Mouse (Mus musculus): ENCODE measurements around the gene Xcr1. TPM values are rescaled to one million over a fixed set of nuclear protein-coding genes. Genes with fewer than 3 reads are reported as not detected.

Gene Xcr1
- polyA plus RNA-seq, 1 experiment from 2014 or later = not detected

DNA sequence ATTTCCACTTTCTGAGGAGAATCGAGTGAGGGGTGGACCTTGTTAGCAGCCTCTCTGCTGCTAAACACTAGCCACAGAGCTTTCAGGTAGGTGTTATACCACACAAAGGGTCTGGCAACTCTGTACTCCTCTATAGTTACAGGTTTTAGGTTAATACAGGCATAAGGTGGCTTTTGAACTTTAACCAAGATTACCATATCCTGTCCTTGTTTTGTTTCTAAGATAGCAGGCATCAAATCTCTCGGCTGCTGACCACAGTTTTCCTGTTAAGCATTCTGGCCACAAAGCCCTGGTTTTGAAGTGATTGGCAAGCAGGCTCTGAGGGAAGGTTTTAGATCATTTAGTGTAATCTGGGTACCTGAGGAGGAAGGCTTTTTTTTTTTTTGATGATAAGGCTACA lies 47.5 kb downstream of the Xcr1 start:
- peaks cover 9% of the 10 kb centered on the region for H3K4me1 ChIP-seq
- no peaks in the 10 kb centered on the region for H3K9me3 ChIP-seq
- WGBS = 41% methylated on average over 2 of the region's 2 CpGs
- H3K27me3 ChIP-seq (replicated peaks) = no peaks in the 10 kb centered on the region
- H3K27ac ChIP-seq (replicated peaks) = no peak overlapping the region
- H3K36me3 ChIP-seq = peaks cover 96% of the 10 kb centered on the region
- no peak overlapping the region for H3K4me2 ChIP-seq
- no peak overlapping the region for H3K4me3 ChIP-seq
- H3K9ac ChIP-seq = no peak overlapping the region
- no peak for ATAC-seq (ENCODE audit: extremely low read depth, insufficient number of reproducible peaks, low FRiP score, low TSS enrichment)

DNA sequence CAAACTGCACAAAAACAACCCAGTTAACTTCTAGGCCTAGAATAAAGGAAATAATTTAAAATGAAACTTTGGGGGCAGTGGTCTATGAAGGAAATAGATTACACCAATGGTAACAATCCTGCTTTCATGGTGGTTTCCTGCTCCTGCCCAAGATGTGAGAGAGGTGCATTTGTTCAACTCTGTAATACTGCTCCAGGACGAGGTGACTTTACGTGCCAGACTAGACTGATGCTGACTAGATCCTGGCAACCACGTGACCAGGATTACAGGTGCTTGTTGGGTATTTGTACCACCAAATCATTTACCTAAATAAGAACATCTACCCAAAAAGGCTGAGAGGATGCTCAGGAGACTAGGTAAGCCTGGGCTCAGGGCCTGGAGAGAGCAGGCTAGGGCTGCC lies 50.0 kb downstream of the Xcr1 start:
- Histone ChIP-seq H3K9ac (no peak overlapping the region), H3K27me3 (replicated peaks) (no peaks in the 10 kb centered on the region), H3K4me1 (peaks cover 16% of the 10 kb centered on the region), H3K4me3 (no peak overlapping the region), H3K4me2 (no peak overlapping the region), H3K36me3 (peaks cover 71% of the 10 kb centered on the region), H3K9me3 (no peaks in the 10 kb centered on the region), H3K27ac (replicated peaks) (no peak overlapping the region)
- 88% methylated on average over 3 of the region's 3 CpGs for WGBS
- ATAC-seq (ENCODE audit: extremely low read depth, insufficient number of reproducible peaks, low FRiP score, low TSS enrichment) = no peak

DNA sequence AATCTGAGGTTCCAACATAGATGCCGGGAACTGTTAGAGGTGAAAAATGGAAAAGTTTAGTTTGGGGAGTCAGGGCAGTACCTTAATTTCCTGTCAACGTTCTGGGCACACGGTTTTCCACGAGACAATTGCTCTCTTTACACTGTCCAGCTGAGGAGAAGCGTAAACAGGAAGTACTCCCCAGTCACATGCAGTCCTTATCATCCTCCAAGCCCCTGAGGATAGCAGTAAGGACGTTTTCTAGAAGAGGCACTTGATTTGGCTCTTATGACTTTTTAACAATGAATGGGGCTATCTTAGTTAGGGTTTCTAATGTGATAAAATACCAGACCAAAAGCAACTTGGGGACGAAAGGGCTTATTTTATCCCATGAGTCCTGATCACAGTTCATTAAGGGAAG lies 53.2 kb downstream of the Xcr1 start:
- H3K9ac ChIP-seq = no peak overlapping the region
- peaks cover 7% of the 10 kb centered on the region for H3K4me1 ChIP-seq
- no peak for ATAC-seq (ENCODE audit: extremely low read depth, insufficient number of reproducible peaks, low FRiP score, low TSS enrichment)
- H3K9me3 ChIP-seq = no peaks in the 10 kb centered on the region
- no peak overlapping the region for H3K4me3 ChIP-seq
- peaks cover 60% of the 10 kb centered on the region for H3K36me3 ChIP-seq
- H3K27ac ChIP-seq (replicated peaks) = no peak overlapping the region
- H3K27me3 ChIP-seq (replicated peaks) = no peaks in the 10 kb centered on the region
- WGBS = 40% methylated on average over 7 of the region's 7 CpGs
- H3K4me2 ChIP-seq = no peak overlapping the region

DNA sequence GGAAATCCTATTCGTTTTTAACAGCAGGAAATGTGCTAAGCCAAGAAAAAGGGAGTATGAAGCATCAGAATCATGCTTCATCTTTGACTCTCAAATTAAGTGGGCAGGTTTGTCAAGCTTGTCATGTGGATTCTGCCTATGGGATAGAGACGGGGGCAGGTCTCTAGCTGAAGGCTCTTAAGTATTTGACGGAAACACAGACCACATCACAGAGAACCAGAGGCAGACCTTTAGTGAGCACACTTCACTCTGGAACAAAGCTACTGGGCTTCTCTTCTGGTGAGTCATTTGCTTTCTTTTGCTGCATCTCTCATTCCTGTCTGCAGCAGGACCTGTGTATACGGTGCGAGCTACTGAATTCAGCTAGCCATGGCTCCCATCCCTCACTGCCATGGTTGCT lies 55.6 kb downstream of the Xcr1 start, which contains the start of gene Cxcr6:
Gene Cxcr6, plus strand, starts transcription at position 209 of the 400 bp plus-strand sequence.
- Histone ChIP-seq H3K36me3 (peaks cover 56% of the 10 kb centered on the region), H3K4me2 (no peak within 1 kb of the TSS), H3K9ac (no peak within 1 kb of the TSS), H3K4me1 (peaks cover 7% of the 10 kb centered on the region), H3K27me3 (replicated peaks) (no peaks in the 10 kb centered on the region), H3K9me3 (no peaks in the 10 kb centered on the region), H3K4me3 (no peak within 1 kb of the TSS), H3K27ac (replicated peaks) (no peak within 1 kb of the TSS)
- WGBS = 79% methylated on average over 5 of the region's 5 CpGs
- no peak for ATAC-seq (ENCODE audit: extremely low read depth, insufficient number of reproducible peaks, low FRiP score, low TSS enrichment)

DNA sequence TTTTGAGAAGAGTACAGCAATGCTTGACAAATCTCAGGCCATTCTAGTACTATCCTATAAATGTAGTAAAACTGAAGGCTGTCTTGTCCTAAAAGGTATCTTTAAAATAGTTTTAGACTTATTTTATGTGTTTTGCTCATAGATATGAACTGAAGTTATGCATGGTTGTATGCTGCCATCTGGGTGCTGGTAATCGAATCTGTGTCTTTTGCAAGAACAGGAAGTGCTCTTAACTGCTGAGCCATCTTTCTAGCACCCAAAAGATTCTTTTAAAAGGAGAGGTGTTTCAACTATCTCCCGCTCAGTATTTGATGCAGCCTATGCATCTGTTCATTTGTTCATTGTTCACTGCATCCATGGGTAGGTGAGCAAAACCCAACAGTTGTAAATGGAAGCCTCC lies 56.6 kb downstream of the Xcr1 start:
- Histone ChIP-seq H3K9me3 (no peaks in the 10 kb centered on the region), H3K4me1 (peaks cover 7% of the 10 kb centered on the region), H3K27ac (replicated peaks) (no peak overlapping the region), H3K4me2 (no peak overlapping the region), H3K4me3 (no peak overlapping the region), H3K36me3 (peaks cover 56% of the 10 kb centered on the region), H3K27me3 (replicated peaks) (no peaks in the 10 kb centered on the region), H3K9ac (no peak overlapping the region)
- no peak for ATAC-seq (ENCODE audit: extremely low read depth, insufficient number of reproducible peaks, low FRiP score, low TSS enrichment)
- WGBS = 80% methylated on average over 2 of the region's 2 CpGs

DNA sequence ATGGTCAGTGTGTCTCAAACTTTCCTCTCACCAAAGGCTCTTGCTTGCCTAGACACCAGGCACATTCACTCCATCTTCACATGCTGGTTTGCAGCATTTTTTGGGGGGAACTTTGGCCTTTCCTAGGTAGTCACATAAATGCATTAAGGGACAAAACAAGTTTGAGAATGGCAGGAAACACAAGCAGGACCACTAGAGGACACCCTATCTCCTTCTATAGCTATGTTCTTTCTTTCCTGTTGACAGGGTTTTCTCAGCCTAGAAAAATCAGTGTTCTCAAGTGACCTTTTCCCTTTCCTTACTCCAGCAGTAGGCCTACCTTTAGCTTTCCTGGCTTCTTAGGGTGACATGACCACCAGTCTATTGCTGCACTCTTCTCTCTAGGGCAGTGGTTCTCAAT lies 58.9 kb downstream of the Xcr1 start:
- Histone ChIP-seq H3K9ac (no peak overlapping the region), H3K27ac (replicated peaks) (no peak overlapping the region), H3K4me1 (no peaks in the 10 kb centered on the region), H3K4me2 (no peak overlapping the region), H3K4me3 (no peak overlapping the region), H3K9me3 (no peaks in the 10 kb centered on the region), H3K27me3 (replicated peaks) (no peaks in the 10 kb centered on the region), H3K36me3 (peaks cover 68% of the 10 kb centered on the region)
- no peak for ATAC-seq (ENCODE audit: extremely low read depth, insufficient number of reproducible peaks, low FRiP score, low TSS enrichment)

DNA sequence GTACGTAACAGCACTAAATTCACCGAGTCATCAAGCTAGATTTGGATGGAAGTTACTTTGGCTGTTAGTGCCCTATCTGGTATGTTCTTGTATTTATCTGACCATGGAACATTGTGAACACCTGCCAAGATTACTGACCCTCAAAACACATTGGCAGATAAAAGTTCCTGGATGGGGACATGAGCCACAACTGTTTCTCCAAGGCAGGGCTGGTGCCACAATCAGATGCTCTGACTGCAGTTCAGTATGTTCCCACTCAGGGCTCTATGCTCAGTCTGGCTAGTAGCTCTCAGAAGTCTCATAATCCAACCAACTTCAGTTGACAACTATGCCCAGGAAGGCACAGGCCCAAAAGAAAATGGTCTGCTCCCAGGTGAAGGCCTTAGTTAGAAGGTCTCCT lies 59.4 kb downstream of the Xcr1 start:
- no peak overlapping the region for H3K27ac ChIP-seq (replicated peaks)
- no peak overlapping the region for H3K4me2 ChIP-seq
- no peak overlapping the region for H3K9ac ChIP-seq
- H3K4me1 ChIP-seq = no peaks in the 10 kb centered on the region
- no peaks in the 10 kb centered on the region for H3K27me3 ChIP-seq (replicated peaks)
- H3K36me3 ChIP-seq = peaks cover 72% of the 10 kb centered on the region
- no peaks in the 10 kb centered on the region for H3K9me3 ChIP-seq
- no peak for ATAC-seq (ENCODE audit: extremely low read depth, insufficient number of reproducible peaks, low FRiP score, low TSS enrichment)
- WGBS = 90% methylated on average over 2 of the region's 2 CpGs
- H3K4me3 ChIP-seq = no peak overlapping the region

Other genes starting within 250 kb of the Xcr1 start
- 0.03 and 0.11 TPM in 2 replicates for gene Slc6a20b, start 229.5 kb downstream of the Xcr1 start, polyA plus RNA-seq (2015; fragmentation: Nextera tagmentation; extraction: Ambion mirVana)
- 0.10 and 0.15 TPM in 2 replicates for gene Ccr9, start 183.6 kb downstream of the Xcr1 start, polyA plus RNA-seq (2015; fragmentation: Nextera tagmentation; extraction: Ambion mirVana)
- 0.10 TPM in 1 of 2 replicates, not detected in the other for gene Slc6a20a, start 183.1 kb downstream of the Xcr1 start, polyA plus RNA-seq (2015; fragmentation: Nextera tagmentation; extraction: Ambion mirVana)
- gene Lztfl1, start 144.3 kb downstream of the Xcr1 start, polyA plus RNA-seq (2015; fragmentation: Nextera tagmentation; extraction: Ambion mirVana) = 29.3 and 29.7 TPM in 2 replicates
- gene Cxcr6, start 55.6 kb downstream of the Xcr1 start, polyA plus RNA-seq (2015; fragmentation: Nextera tagmentation; extraction: Ambion mirVana) = 0.17 and 0.23 TPM in 2 replicates
- gene Fyco1, start 10.1 kb downstream of the Xcr1 start, polyA plus RNA-seq (2015; fragmentation: Nextera tagmentation; extraction: Ambion mirVana) = 23.9 and 27.0 TPM in 2 replicates
- 1.2 and 1.4 TPM in 2 replicates for gene Ccr1, start 106.7 kb upstream of the Xcr1 start, polyA plus RNA-seq (2015; fragmentation: Nextera tagmentation; extraction: Ambion mirVana)
- gene Ccr1l1, start 116.4 kb upstream of the Xcr1 start, polyA plus RNA-seq (2015; fragmentation: Nextera tagmentation; extraction: Ambion mirVana) = not detected in 2 replicates
- 0.04 and 0.09 TPM in 2 replicates for gene Ccr3, start 159.9 kb upstream of the Xcr1 start, polyA plus RNA-seq (2015; fragmentation: Nextera tagmentation; extraction: Ambion mirVana)
- 0.66 and 0.83 TPM in 2 replicates for gene Ccr2, start 239.9 kb upstream of the Xcr1 start, polyA plus RNA-seq (2015; fragmentation: Nextera tagmentation; extraction: Ambion mirVana)

Measured in heart, embryonic 13.5 days (tissue).